Mouse (Mus musculus): Measurements from ENCODE around the gene Plxnb1. TPM values are rescaled to one million over a fixed set of nuclear protein-coding genes. Genes with fewer than 3 reads are reported as not detected.
A peak's percentile ranks its signal among the peaks of the same experiment; 100 is the strongest.

Gene Plxnb1
- polyA plus RNA-seq, 1 experiment from 2014 or later = 19.4 TPM

DNA sequence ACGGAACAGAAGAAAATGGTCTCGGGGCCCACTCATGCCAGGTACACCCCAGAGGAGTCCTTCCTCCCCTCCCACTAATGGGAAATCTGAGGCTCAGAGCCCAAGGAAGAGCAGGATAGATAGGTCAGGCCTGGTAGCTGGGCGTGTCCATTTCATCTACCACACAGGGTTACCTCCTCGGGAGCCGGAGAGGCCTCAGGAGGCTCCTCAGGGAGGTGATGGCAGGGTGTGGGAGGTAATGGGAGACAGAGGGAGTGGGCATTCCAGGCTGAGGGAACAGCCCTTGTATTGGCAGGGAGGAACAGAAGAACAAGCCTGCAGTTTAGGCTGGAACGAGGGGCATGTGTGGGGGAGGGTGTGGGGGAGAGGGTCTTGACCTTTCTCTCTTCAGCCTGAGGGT is 1.7 kb downstream of the Plxnb1 start:
- Histone ChIP-seq H3K4me2 (peak overlapping the region; percentile 86), H3K4me3 (replicated peaks) (peak overlapping the region; percentile 67), H3K9ac (peak overlapping the region; percentile 84), H3K27ac (peak overlapping the region; percentile 98), H3K27me3 (no peaks in the 10 kb centered on the region), H3K4me1 (peaks cover 78% of the 10 kb centered on the region), H3K9me3 (replicated peaks) (no peaks in the 10 kb centered on the region), H3K36me3 (peaks cover 20% of the 10 kb centered on the region)
- peak; percentile 9; the same call in 1 of the 2 replicates for ATAC-seq (replicated peaks; ENCODE audit: low FRiP score)
- WGBS = 18% methylated on average over 6 of the region's 6 CpGs

DNA sequence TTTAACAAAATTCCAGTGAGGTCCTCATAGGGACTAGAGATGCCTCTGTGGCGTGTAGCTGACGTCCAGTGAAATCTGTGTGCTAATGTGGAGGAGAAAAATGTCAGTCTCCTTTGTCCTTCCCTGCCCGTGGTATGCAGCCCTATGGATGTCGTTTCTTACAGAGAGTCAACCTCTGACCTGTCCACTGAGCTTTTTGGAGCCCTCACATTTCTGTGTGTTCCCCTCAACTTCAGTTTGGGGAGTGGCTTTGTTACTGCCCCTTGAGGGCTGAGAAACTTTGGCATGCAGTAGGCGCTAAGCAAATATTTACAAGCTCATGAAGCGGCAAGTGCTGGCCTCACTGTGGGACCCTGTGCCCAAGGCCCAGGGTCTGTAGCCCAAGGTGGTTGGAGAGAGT is 2.1 kb downstream of the Plxnb1 start:
- Histone ChIP-seq H3K27ac (peak overlapping the region; percentile 98), H3K9me3 (replicated peaks) (no peaks in the 10 kb centered on the region), H3K4me1 (peaks cover 79% of the 10 kb centered on the region), H3K27me3 (no peaks in the 10 kb centered on the region), H3K4me3 (replicated peaks) (peak overlapping the region; percentile 67), H3K4me2 (peak overlapping the region; percentile 86), H3K9ac (peak overlapping the region; percentile 84; the same call in 1 of the 2 replicates), H3K36me3 (peaks cover 21% of the 10 kb centered on the region)
- ATAC-seq (replicated peaks; ENCODE audit: low FRiP score) = no peak
- WGBS = 20% methylated on average over 6 of the region's 6 CpGs

- Histone ChIP-seq H3K27ac (peak overlapping the region; percentile 98), H3K4me2 (peak overlapping the region; percentile 86), H3K9ac (no peak overlapping the region), H3K4me1 (peaks cover 74% of the 10 kb centered on the region), H3K4me3 (replicated peaks) (peak overlapping the region; percentile 67), H3K36me3 (peaks cover 26% of the 10 kb centered on the region), H3K9me3 (replicated peaks) (no peaks in the 10 kb centered on the region), H3K27me3 (no peaks in the 10 kb centered on the region)
- WGBS = 51% methylated on average over 5 of the region's 5 CpGs
- ATAC-seq (replicated peaks; ENCODE audit: low FRiP score) = no peak
Measured at GRCm38 (mm10) chr9:109097831-109098230, 2.6 kb downstream of the Plxnb1 start.

GRCm38 (mm10) chr9:109098366-109098765 is 3.2 kb downstream of the Plxnb1 start:
- no peak overlapping the region for H3K4me3 ChIP-seq (replicated peaks)
- peak overlapping the region; percentile 86 for H3K4me2 ChIP-seq
- 0 out of 2 replicates have a peak overlapping the region, but pooled peaks have one; percentile 0 for H3K9ac ChIP-seq
- H3K9me3 ChIP-seq (replicated peaks) = no peaks in the 10 kb centered on the region
- ATAC-seq (replicated peaks; ENCODE audit: low FRiP score) = no peak
- no peaks in the 10 kb centered on the region for H3K27me3 ChIP-seq
- 82% methylated on average over 8 of the region's 8 CpGs for WGBS
- peaks cover 31% of the 10 kb centered on the region for H3K36me3 ChIP-seq
- H3K27ac ChIP-seq = peak overlapping the region; percentile 98
- H3K4me1 ChIP-seq = peaks cover 72% of the 10 kb centered on the region

DNA sequence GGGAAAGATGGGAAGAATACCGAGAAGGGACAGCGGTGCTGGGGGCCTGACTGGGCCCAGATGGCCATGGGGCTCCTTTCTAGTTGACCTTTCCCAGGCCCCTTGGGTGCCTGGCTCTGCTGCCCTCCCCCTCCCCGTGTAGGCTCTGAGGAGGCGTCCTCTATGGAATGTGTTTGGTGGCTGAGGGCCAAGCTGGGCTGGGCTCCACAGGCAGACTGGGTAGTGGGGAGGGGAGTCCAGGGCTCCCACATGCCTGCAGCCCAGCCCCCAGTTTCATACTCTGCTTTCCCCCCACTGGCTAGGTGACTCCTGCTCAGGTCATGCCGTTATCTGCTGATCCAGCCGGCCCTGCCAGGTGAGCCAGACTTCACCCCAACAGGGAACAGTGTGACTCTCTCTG is 3.8 kb downstream of the Plxnb1 start:
- H3K9ac ChIP-seq = peak overlapping the region; percentile 0; the same call in 1 of the 2 replicates
- ATAC-seq (replicated peaks; ENCODE audit: low FRiP score) = 0 out of 2 replicates have a peak, but pooled peaks have one; percentile 8
- H3K4me1 ChIP-seq = peaks cover 72% of the 10 kb centered on the region

GRCm38 (mm10) chr9:109100307-109100928 is 5.2 kb downstream of the Plxnb1 start:
- 83% methylated on average over 20 of the region's 20 CpGs for WGBS
- Histone ChIP-seq H3K27me3 (no peaks in the 10 kb centered on the region), H3K9ac (no peak overlapping the region), H3K4me2 (no peak overlapping the region), H3K4me3 (replicated peaks) (no peak overlapping the region), H3K36me3 (peaks cover 48% of the 10 kb centered on the region), H3K9me3 (replicated peaks) (no peaks in the 10 kb centered on the region), H3K4me1 (peaks cover 76% of the 10 kb centered on the region), H3K27ac (peak overlapping the region; percentile 37; the same call in 1 of the 2 replicates)
- no peak for ATAC-seq (replicated peaks; ENCODE audit: low FRiP score)

More for the DNA sequence above, 3.8 kb downstream of the Plxnb1 start:
- WGBS = 33% methylated on average over 6 of the region's 6 CpGs
- H3K9me3 ChIP-seq (replicated peaks) = no peaks in the 10 kb centered on the region
- H3K4me2 ChIP-seq = peak overlapping the region; percentile 86
- no peaks in the 10 kb centered on the region for H3K27me3 ChIP-seq
- peaks cover 37% of the 10 kb centered on the region for H3K36me3 ChIP-seq
- H3K4me3 ChIP-seq (replicated peaks) = 0 out of 2 replicates have a peak overlapping the region, but pooled peaks have one; percentile 5
- peak overlapping the region; percentile 98 for H3K27ac ChIP-seq

- Histone ChIP-seq H3K27ac (no peak overlapping the region), H3K36me3 (peaks cover 63% of the 10 kb centered on the region), H3K4me1 (peaks cover 81% of the 10 kb centered on the region), H3K9ac (no peak overlapping the region), H3K4me2 (no peak overlapping the region), H3K27me3 (no peaks in the 10 kb centered on the region), H3K9me3 (replicated peaks) (no peaks in the 10 kb centered on the region), H3K4me3 (replicated peaks) (no peak overlapping the region)
- no peak for ATAC-seq (replicated peaks; ENCODE audit: low FRiP score)
- 87% methylated on average over 5 of the region's 5 CpGs for WGBS
Measured at GRCm38 (mm10) chr9:109101933-109102445, 6.8 kb downstream of the Plxnb1 start.

DNA sequence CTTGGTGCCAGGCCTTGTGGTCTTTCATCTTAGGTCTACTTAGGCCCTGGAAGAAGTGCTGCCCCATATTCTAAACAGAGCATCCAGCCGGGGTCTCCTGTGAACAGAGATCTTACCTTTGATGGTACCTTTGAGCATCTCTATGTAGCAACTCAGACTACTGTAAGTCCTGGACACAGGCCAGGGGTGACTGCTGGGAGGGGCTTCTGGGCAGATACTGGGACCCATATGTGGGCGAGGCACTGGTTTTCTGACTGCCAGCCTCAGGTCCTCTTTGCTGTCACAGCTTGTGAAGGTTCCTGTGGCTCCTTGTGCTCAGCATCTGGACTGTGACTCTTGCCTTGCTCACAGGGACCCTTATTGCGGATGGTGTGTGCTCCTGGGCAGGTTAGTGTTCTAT is 7.4 kb downstream of the Plxnb1 start:
- ATAC-seq (replicated peaks; ENCODE audit: low FRiP score) = no peak

GRCm38 (mm10) chr9:109103250-109103649 is 8.1 kb downstream of the Plxnb1 start:
- H3K9me3 ChIP-seq (replicated peaks) = no peaks in the 10 kb centered on the region
- H3K36me3 ChIP-seq = peaks cover 70% of the 10 kb centered on the region
- H3K27me3 ChIP-seq = no peaks in the 10 kb centered on the region
- no peak overlapping the region for H3K4me2 ChIP-seq
- 77% methylated on average over 7 of the region's 7 CpGs for WGBS
- no peak for ATAC-seq (replicated peaks; ENCODE audit: low FRiP score)
- H3K9ac ChIP-seq = no peak overlapping the region
- H3K4me1 ChIP-seq = peaks cover 80% of the 10 kb centered on the region
- no peak overlapping the region for H3K4me3 ChIP-seq (replicated peaks)
- H3K27ac ChIP-seq = no peak overlapping the region

More for the DNA sequence above, 7.4 kb downstream of the Plxnb1 start:
- no peak overlapping the region for H3K4me3 ChIP-seq (replicated peaks)
- WGBS = 91% methylated on average over 3 of the region's 3 CpGs
- peaks cover 80% of the 10 kb centered on the region for H3K4me1 ChIP-seq
- no peaks in the 10 kb centered on the region for H3K9me3 ChIP-seq (replicated peaks)
- H3K36me3 ChIP-seq = peaks cover 64% of the 10 kb centered on the region
- no peak overlapping the region for H3K4me2 ChIP-seq
- no peak overlapping the region for H3K27ac ChIP-seq
- no peaks in the 10 kb centered on the region for H3K27me3 ChIP-seq
- H3K9ac ChIP-seq = no peak overlapping the region

DNA sequence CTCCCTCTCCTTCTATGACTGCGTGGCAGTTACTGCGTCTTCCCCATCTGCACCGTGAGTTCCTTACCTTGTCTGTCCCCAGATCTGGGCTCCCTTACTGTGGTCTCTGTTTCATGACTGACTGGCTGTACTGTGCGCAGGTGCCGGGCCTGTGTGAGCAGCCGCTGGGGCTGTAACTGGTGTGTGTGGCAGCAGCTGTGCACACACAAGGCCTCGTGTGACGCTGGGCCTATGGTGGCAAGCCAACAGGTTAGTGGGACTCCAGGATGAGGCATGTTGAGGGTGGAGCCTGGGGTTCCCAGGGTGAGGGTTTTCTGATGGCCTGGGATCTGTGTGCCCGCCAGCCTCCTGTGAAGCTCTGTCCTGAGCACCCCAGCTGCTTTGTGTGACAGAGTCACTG is 8.9 kb downstream of the Plxnb1 start:
- peak overlapping the region; percentile 3; the same call in 1 of the 2 replicates for H3K27ac ChIP-seq
- peaks cover 78% of the 10 kb centered on the region for H3K36me3 ChIP-seq
- peaks cover 77% of the 10 kb centered on the region for H3K4me1 ChIP-seq
- H3K4me2 ChIP-seq = no peak overlapping the region
- no peak overlapping the region for H3K4me3 ChIP-seq (replicated peaks)
- H3K9me3 ChIP-seq (replicated peaks) = no peaks in the 10 kb centered on the region
- no peaks in the 10 kb centered on the region for H3K27me3 ChIP-seq
- ATAC-seq (replicated peaks; ENCODE audit: low FRiP score) = no peak
- WGBS = 94% methylated on average over 9 of the region's 9 CpGs
- no peak overlapping the region for H3K9ac ChIP-seq

DNA sequence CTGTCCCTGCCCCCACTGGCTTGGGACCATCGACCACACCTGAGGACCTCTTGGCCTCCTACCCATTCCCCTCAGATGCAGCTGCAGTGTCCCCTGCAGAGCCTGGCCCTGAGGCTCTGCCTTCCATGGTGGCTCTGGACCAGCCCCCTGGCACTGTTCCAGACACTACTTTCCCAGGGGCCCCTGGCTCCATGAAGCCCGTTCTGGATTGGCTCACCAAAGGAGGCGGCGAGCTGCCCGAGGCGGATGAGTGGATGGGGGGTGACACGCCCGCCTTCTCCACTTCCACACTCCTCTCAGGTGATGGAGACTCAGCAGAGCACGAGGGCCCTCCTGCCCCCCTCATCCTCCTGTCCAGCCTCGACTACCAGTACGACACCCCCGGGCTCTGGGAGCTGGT is 9.8 kb downstream of the Plxnb1 start:
- H3K27ac ChIP-seq = 0 out of 2 replicates have a peak overlapping the region, but pooled peaks have one; percentile 14
- no peak overlapping the region for H3K9ac ChIP-seq
- no peaks in the 10 kb centered on the region for H3K9me3 ChIP-seq (replicated peaks)
- H3K36me3 ChIP-seq = peaks cover 85% of the 10 kb centered on the region
- WGBS = 70% methylated on average over 12 of the region's 12 CpGs
- H3K27me3 ChIP-seq = no peaks in the 10 kb centered on the region
- H3K4me2 ChIP-seq = no peak overlapping the region
- ATAC-seq (replicated peaks; ENCODE audit: low FRiP score) = no peak
- H3K4me1 ChIP-seq = peaks cover 68% of the 10 kb centered on the region
- H3K4me3 ChIP-seq (replicated peaks) = no peak overlapping the region

DNA sequence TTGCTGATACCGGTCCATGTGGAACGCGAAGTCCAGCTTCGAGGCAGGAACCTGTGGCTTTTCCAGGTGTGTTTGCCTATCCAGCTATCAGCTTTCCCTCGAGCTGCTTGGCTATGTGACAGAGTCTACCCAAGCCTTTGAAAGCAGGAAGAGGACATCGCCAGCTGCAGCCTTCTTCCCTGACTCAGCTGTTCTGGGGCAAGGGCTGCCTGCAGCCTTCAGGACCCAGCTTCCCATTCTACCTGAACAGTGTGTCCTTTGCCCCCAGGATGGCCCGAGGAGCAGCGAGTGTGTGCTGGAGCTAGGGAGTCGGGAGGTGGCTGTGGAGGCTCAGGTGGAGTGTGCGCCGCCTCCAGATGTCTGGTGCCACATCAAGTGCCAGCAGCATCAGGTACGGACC is 10.5 kb downstream of the Plxnb1 start:
- Histone ChIP-seq H3K9me3 (replicated peaks) (no peaks in the 10 kb centered on the region), H3K9ac (no peak overlapping the region), H3K27me3 (no peaks in the 10 kb centered on the region), H3K36me3 (peaks cover 85% of the 10 kb centered on the region), H3K27ac (peak overlapping the region; percentile 14; the same call in 1 of the 2 replicates), H3K4me3 (replicated peaks) (no peak overlapping the region), H3K4me2 (no peak overlapping the region), H3K4me1 (peaks cover 63% of the 10 kb centered on the region)
- ATAC-seq (replicated peaks; ENCODE audit: low FRiP score) = no peak
- WGBS = 86% methylated on average over 12 of the region's 12 CpGs

Data from kidney, embryonic 15.5 days (tissue).